Mouse (Mus musculus) CD8-positive naive resting alpha-beta T cell, adult 2 months (primary cell): ENCODE results near the gene Meltf.
"Not testable (repeated sequence)": the region's sequence is repeated elsewhere in the genome, so short reads cannot be mapped to it uniquely, and the experiment has no call there.

ENCODE experiments used
- DNase-seq, 2 experiments: peaks; one replicate each; pipeline ENCODE4 v3.0.0; 2022; ENCODE audit warnings: low read depth in 2 of 2, low spot score in 2 of 2

Meltf gene

GRCm38 (mm10) chr16:31933751-31934549, 55.3 kb downstream of the Meltf start, which contains the start of gene Pigz:
Pigz (plus strand) TSS chr16:31933851.
- no peak for DNase-seq

- no peak for DNase-seq
Measured at GRCm38 (mm10) chr16:31934550-31935010, 56.0 kb downstream of the Meltf start.

- no peak for DNase-seq
Measured at GRCm38 (mm10) chr16:31935091-31935979, 56.7 kb downstream of the Meltf start.

GRCm38 (mm10) chr16:31936568-31936967, 58.0 kb downstream of the Meltf start:
- no peak for DNase-seq

GRCm38 (mm10) chr16:31938856-31939255, 60.2 kb downstream of the Meltf start:
- no peak for DNase-seq

GRCm38 (mm10) chr16:31940586-31940985, 62.0 kb downstream of the Meltf start:
- DNase-seq = no peak

GRCm38 (mm10) chr16:31943980-31944379, 65.4 kb downstream of the Meltf start:
- DNase-seq = peak; percentile 72 to 81

GRCm38 (mm10) chr16:31944698-31945255, 66.2 kb downstream of the Meltf start:
- no peak for DNase-seq

GRCm38 (mm10) chr16:31945372-31945771, 66.8 kb downstream of the Meltf start:
- DNase-seq = no peak

GRCm38 (mm10) chr16:31945986-31946385, 67.4 kb downstream of the Meltf start:
- DNase-seq = not testable (repeated sequence)

- DNase-seq = no peak
Measured at GRCm38 (mm10) chr16:31947333-31947732, 68.7 kb downstream of the Meltf start.

GRCm38 (mm10) chr16:31947901-31948316, 69.3 kb downstream of the Meltf start:
- DNase-seq = no peak

GRCm38 (mm10) chr16:31948345-31948774, 69.8 kb downstream of the Meltf start, which contains the start of the genes 0610012G03Rik and Ncbp2:
0610012G03Rik (minus strand) TSS chr16:31948494.
Ncbp2 (plus strand) TSS chr16:31948513.
- DNase-seq = peak; percentile 93 to 96
